Mouse (Mus musculus) thymus, adult 2 months (tissue): ENCODE measurements around the gene Bst1. TPM values are rescaled to one million over a fixed set of nuclear protein-coding genes. Genes with fewer than 3 reads are reported as not detected.

Experiments
- DNase-seq: peaks from one replicate; pipeline ENCODE4 v3.0.0; 2021
- H3K27ac ChIP-seq: fragments of 200-500 bp; 2 replicates; pipeline ENCODE4 v1.5.1; 2012; ENCODE audit warnings: low read length, control low read depth; ENCODE audit not compliant: control insufficient read depth, insufficient read depth
- H3K27me3 ChIP-seq: fragments of 200-500 bp; 2 replicates; pipeline ENCODE4 v1.6.1; 2012; ENCODE audit warnings: mild to moderate bottlenecking, low read length, moderate library complexity, mixed read lengths; ENCODE audit not compliant: control insufficient read depth, insufficient read depth
- H3K36me3 ChIP-seq: fragments of 200-500 bp; 2 replicates; pipeline ENCODE4 v1.6.1; 2012; ENCODE audit warnings: mild to moderate bottlenecking, low read length, moderate library complexity; ENCODE audit not compliant: control insufficient read depth, insufficient read depth
- H3K4me1 ChIP-seq: fragments of 200-500 bp; replicated peaks from 2 replicates; pipeline ENCODE4 v1.6.1; 2012; ENCODE audit warnings: low read length; ENCODE audit not compliant: control insufficient read depth, insufficient read depth
- H3K4me3 ChIP-seq: fragments of 200-500 bp; 2 replicates; pipeline ENCODE4 v1.5.1; 2012; ENCODE audit warnings: mild to moderate bottlenecking, low read length, control low read depth, moderate library complexity; ENCODE audit not compliant: control insufficient read depth, insufficient read depth
- CTCF ChIP-seq: fragments of 200-500 bp; IDR thresholded peaks from 2 replicates; pipeline ENCODE4 v1.5.1; 2012; ENCODE audit warnings: mild to moderate bottlenecking, control low read depth, low read length, moderate library complexity, borderline replicate concordance; ENCODE audit not compliant: control insufficient read depth, poor library complexity, insufficient read depth; ENCODE audit errors: extremely low read depth
- POLR2A ChIP-seq: fragments of 200-500 bp; IDR thresholded peaks from 2 replicates; pipeline ENCODE4 v1.6.1; 2012; ENCODE audit warnings: mild to moderate bottlenecking, low read length, control low read depth, moderate library complexity; ENCODE audit not compliant: control insufficient read depth, poor library complexity, insufficient read depth; ENCODE audit errors: extremely low read depth
- WGBS: fragments of 180-500 bp; shearing (Covaris S2); methylation state at CpG from one replicate; pipeline ENCODE4 v1.1.7; 2018; 5-methylcytosine and 5-hydroxymethylcytosine counted together
- polyA plus RNA-seq: library from polyadenylated mRNA; depleted of rRNA; stranded (reverse); fragments of >200 nt; gene quantifications from 2 replicates; pipeline ENCODE4 v1.2.3, GENCODE M21; 2012

Bst1 gene
- polyA plus RNA-seq, 1 experiment, result 2.6 TPM

DNA sequence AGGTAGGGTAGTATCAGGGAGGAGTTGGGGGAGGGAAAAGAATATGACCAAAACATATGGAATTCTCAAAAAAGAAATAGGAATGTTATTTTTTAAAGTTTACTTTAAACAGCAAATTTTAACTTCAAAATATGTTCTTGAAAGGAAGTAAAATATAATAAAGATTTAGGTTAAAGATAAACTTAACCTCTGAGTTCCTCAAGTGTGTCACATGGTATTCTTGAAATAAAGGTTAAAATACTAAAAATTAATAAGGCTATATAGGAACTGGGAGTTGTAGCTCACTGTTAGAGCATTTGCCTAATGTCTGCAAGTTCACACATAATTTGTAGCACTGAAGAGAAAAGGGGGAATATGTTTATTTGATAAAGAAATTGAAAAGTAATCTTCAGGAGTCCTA lies 17.4 kb upstream of the Bst1 start:
- DNase-seq, result no peak
- Histone ChIP-seq H3K4me1 (no peaks in the 10 kb centered on the region), H3K4me3 (no peak overlapping the region), H3K27me3 (no peaks in the 10 kb centered on the region), H3K36me3 (no peaks in the 10 kb centered on the region), H3K27ac (no peak overlapping the region)
- TF ChIP-seq POLR2A (no peak), CTCF (no peak)

GRCm38 (mm10) chr5:43801798-43802197 lies 16.9 kb upstream of the Bst1 start:
- DNase-seq, result no peak
- no peaks in the 10 kb centered on the region for H3K27me3 ChIP-seq
- H3K4me1 ChIP-seq, result peaks cover 4% of the 10 kb centered on the region
- 88% methylated on average over 4 of the region's 4 CpGs for WGBS
- H3K36me3 ChIP-seq, result no peaks in the 10 kb centered on the region
- no peak overlapping the region for H3K4me3 ChIP-seq
- H3K27ac ChIP-seq, result no peak overlapping the region
- no peak for TF ChIP-seq CTCF
- TF ChIP-seq POLR2A, result no peak

GRCm38 (mm10) chr5:43805401-43805800 lies 13.3 kb upstream of the Bst1 start:
- H3K4me1 ChIP-seq, result peaks cover 10% of the 10 kb centered on the region
- no peak overlapping the region for H3K27ac ChIP-seq
- 95% methylated on average over 2 of the region's 2 CpGs for WGBS
- no peak for DNase-seq
- H3K4me3 ChIP-seq, result no peak overlapping the region
- no peak for TF ChIP-seq CTCF
- no peak for TF ChIP-seq POLR2A
- no peaks in the 10 kb centered on the region for H3K36me3 ChIP-seq
- no peaks in the 10 kb centered on the region for H3K27me3 ChIP-seq

DNA sequence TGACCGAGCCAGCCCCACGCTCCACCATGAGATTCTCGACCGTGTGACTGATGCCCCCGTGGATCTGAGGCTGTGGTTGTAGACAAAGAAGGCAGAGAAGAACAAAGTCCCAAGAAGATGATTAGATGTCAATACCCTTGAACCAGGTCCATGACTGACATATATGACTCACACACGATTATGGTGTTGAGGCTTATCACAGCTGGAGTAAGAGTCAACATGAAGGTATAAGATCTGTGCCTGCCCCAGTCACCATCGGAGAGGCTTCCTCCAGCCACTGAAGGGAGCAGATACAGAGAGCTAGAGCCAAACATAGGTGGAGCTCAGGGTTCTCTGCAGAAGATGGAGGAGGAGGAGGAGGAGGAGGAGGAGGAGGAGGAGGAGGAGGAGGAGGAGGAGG lies 12.3 kb upstream of the Bst1 start:
- TF ChIP-seq CTCF (no peak), POLR2A (no peak)
- Histone ChIP-seq H3K27ac (no peak overlapping the region), H3K27me3 (no peaks in the 10 kb centered on the region), H3K36me3 (no peaks in the 10 kb centered on the region), H3K4me3 (no peak overlapping the region), H3K4me1 (peaks cover 10% of the 10 kb centered on the region)
- WGBS, result 95% methylated on average over 7 of the region's 7 CpGs
- no peak for DNase-seq

- peak overlapping the region; percentile 13; the same call in 1 of the 2 replicates for H3K27ac ChIP-seq
- DNase-seq, result no peak
- H3K36me3 ChIP-seq, result no peaks in the 10 kb centered on the region
- no peaks in the 10 kb centered on the region for H3K27me3 ChIP-seq
- H3K4me1 ChIP-seq, result peaks cover 10% of the 10 kb centered on the region
- 10% methylated on average over 4 of the region's 4 CpGs for WGBS
- TF ChIP-seq CTCF (no peak), POLR2A (no peak)
- H3K4me3 ChIP-seq, result no peak overlapping the region
These were observed 11.8 kb upstream of the Bst1 start for GRCm38 (mm10) chr5:43806914-43807313.

DNA sequence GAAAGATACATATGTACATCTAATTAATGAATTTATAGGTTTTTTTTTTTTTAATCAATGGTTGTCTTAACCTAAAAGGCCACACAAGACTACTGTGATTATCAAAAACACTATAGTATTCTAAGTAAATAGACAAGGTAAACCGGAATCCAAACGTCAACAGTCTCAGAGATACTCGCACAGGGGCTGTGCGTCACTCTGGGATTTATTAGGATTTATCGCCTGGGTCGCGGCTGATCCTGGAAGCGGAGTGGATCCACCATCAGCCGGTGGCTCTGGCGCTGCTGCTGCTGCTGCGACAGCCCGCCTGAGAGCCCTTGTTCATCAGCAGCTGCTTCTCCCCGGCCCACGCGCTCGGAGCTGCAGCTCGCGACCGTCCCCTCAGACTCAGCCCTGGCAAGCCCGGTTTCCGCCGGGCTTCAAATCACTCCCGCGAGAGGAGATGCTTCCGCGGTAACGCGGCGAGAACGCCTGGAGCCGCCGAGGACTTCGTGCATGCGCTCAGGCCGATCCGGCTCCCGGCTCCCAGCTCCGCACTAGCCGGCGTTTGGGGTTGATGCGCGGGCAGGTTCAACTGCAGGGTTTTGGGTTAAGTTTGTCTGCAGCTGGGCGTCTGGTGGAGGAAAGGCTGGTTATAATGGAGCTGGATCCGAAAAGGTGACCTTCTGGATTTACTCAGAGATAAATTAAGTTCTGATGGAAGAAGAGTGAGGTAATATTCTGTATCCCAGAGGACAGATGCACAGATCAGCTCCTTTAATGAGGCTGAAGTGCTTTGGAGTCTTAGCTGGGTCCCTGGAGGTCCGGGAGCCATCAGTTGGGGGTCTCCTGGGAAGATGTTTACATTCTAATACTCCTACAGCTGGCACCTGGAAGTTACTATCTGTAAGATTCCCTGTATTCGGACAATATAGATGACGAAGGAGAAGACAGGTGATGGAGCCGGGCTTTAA lies 10.7 kb upstream of the Bst1 start:
- Histone ChIP-seq H3K4me1 (peaks cover 10% of the 10 kb centered on the region), H3K36me3 (no peaks in the 10 kb centered on the region), H3K27me3 (no peaks in the 10 kb centered on the region), H3K4me3 (peak overlapping the region; percentile 52), H3K27ac (peak overlapping the region; percentile 45; the same call in 1 of the 2 replicates)
- WGBS, result 8% methylated on average over 48 of the region's 48 CpGs
- TF ChIP-seq CTCF, result 0 out of 2 replicates have a peak, but pooled peaks have one; percentile 60
- TF ChIP-seq POLR2A, result peak; percentile 80
- peak; percentile 85 for DNase-seq

DNA sequence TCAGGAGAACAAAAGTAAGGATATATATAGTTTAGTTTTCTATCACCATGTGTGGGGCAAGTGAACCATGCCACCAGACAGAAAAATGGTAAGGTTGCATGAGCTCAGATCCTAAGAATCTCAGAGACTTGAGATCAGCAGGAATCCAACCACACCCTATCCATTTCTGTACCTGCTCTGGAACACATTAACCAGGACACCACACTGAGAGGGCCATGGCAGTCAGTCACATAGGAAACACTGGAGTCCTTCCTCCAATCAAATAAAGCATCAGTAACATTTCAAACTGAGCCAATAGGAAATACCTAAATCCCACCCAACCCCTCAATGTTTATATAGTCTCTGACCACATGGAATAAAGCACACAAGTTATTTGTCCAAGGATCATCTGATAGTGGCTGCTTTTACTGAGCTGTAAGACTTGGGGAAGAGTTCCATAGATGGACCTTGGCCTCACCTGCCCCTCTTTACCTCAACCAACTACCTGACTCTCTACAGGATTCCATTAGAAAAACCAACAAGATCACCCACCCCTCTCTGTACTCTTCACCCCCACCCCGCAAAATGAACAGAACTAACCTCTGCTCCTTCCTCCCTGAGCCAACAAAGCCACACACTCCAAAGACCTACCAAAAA lies 8.1 kb upstream of the Bst1 start:
- Histone ChIP-seq H3K27me3 (no peaks in the 10 kb centered on the region), H3K4me3 (no peak overlapping the region), H3K36me3 (no peaks in the 10 kb centered on the region), H3K27ac (no peak overlapping the region), H3K4me1 (peaks cover 10% of the 10 kb centered on the region)
- no peak for DNase-seq
- 24% methylated on average over 1 of the region's 1 CpGs for WGBS
- no peak for TF ChIP-seq POLR2A
- TF ChIP-seq CTCF, result no peak
